Mouse (Mus musculus) adrenal gland, adult 18-20 months (tissue): Measurements from ENCODE around the gene Nrp1. TPM values are rescaled to one million over a fixed set of nuclear protein-coding genes. Genes with fewer than 3 reads are reported as not detected.

Experiments
- DNase-seq, 2 experiments: peaks; one replicate each; pipeline ENCODE4 v3.0.0; 2021 to 2022; ENCODE audit warnings: low spot score in 2 of 2
- total RNA-seq, 2 experiments: library from RNA; stranded (reverse); gene quantifications; 1 replicate in 1 of 2; 2 replicates in 1 of 2; pipeline ENCODE4 v1.2.3; 2021

The Nrp1 gene
- total RNA-seq, 2 experiments from 2014 or later = 72.6 to 94.3 TPM

DNA sequence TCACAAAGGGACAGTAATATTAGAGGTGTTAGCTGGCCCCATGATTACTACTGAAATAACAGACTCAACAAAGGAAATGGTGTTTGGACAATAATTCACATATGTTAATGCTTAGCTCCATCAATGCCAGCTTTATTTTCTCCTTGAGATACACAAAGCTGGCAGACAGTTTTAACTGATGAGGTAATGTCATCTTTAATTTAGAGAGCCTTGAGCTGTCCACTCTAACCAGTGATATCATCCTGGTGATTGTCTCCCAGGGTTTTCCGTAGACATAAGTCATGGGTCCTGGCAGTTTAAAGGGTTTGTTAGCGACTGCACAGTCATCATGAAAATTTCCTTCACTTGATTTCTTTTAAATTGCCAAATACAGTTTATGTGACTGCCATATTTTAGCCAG lies 58.5 kb downstream of the Nrp1 start:
- DNase-seq = no peak

DNA sequence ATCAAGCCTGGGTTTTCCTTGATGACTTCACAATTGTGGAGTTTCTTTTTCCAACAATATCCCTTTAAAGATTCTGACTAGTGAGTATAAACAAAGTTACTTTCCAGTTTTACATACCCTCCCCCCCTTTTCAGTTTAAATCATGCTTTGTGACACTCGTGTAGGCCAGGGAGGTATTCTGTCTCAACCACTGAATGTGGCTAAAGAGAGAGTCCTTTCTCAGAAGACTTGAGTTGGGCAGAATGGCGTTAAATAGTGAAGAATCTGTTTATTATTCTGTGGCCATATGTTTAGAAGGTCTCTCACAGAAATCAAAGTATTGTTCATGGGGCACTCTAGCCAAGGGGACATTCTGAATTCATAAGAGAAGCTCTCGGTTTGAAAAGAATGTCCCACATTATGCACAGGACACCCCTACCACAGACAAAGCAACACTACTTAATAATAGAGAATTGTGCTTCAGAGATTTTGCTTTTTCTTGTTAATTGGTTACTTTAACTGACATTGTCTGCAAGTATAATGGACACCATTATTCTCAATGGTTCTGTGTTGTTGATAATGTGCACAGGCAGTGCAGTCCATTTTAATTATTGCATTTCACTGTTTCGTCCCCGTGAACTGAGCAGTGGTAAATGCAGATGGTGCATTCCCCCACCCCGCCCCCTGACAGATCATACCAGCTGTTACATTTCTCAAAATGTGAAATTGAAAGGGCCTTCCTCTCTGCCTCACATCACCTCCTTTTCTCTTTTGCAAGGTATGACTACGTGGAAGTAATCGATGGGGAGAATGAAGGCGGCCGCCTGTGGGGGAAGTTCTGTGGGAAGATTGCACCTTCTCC lies 59.8 kb downstream of the Nrp1 start:
- DNase-seq = no peak

DNA sequence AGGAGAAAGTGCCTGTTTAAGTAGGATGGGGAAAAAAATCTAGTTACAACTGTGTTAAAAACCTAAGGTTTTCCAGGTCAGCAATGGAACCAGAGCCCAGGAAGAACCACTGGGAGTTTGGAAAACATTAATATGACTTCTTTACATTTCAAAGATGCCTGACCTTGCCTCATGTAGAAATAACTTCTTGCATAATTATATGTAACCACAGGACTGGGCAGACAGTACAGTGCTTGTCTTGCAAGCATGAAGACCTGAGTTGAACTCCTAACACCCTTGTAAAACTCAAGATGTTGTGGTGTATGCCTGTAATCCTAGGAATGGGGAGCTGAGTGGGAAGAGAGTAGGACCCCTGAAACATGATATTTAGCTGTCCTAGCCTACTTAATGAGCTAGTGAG lies 61.6 kb downstream of the Nrp1 start:
- no peak for DNase-seq

DNA sequence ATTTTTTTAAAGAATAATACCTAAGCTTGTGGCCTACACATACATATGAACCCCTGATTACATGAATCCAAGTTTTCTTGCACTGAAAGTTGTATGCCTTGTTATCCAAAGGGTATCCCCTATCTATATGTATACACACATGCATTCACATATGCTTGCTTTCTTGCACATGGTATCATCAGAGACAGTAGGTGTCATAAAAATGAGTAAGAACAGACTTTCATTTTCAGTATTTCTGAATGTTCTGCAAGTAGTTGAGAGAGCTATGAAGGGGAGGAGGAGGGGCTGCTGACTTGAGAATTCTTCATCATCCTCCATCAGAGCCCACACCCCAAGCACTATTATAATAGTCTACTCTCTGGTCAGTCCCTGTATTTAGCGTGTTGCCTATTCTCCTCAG lies 62.0 kb downstream of the Nrp1 start:
- no peak for DNase-seq

GRCm38 (mm10) chr8:128423813-128424212 lies 65.4 kb downstream of the Nrp1 start:
- DNase-seq = no peak

- DNase-seq = no peak
Observed at GRCm38 (mm10) chr8:128424626-128425333, 66.4 kb downstream of the Nrp1 start.

- no peak for DNase-seq
Observed at GRCm38 (mm10) chr8:128427071-128427470, 68.7 kb downstream of the Nrp1 start.

GRCm38 (mm10) chr8:128428971-128429370 lies 70.6 kb downstream of the Nrp1 start:
- no peak for DNase-seq

- DNase-seq = no peak
Observed at GRCm38 (mm10) chr8:128431082-128431481, 72.7 kb downstream of the Nrp1 start.

DNA sequence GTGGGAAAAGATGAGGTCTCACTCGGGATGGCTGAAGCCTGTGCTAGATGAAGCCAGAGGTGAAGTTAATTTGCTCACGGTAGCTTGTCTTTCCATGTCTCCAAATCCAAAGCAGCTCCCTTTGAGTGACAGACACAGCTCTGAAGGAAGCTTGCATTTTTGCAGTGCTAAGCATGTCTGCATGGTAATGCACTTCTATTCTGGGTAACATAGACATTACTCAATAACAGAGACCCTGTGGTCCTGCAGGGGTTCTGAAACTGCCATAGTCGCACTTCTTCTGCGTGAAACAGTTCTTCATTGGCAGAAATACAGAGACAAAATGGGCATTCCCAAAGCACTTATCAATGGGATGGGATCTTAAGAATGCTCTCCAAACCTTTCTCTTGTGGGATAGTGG lies 77.3 kb downstream of the Nrp1 start:
- DNase-seq = no peak

- no peak for DNase-seq
Observed at GRCm38 (mm10) chr8:128437156-128437825, 78.9 kb downstream of the Nrp1 start.

- DNase-seq = no peak
Observed at GRCm38 (mm10) chr8:128441407-128441806, 83.0 kb downstream of the Nrp1 start.

- no peak for DNase-seq
Observed at GRCm38 (mm10) chr8:128445596-128445995, 87.2 kb downstream of the Nrp1 start.

GRCm38 (mm10) chr8:128446636-128447035 lies 88.2 kb downstream of the Nrp1 start:
- DNase-seq = no peak

DNA sequence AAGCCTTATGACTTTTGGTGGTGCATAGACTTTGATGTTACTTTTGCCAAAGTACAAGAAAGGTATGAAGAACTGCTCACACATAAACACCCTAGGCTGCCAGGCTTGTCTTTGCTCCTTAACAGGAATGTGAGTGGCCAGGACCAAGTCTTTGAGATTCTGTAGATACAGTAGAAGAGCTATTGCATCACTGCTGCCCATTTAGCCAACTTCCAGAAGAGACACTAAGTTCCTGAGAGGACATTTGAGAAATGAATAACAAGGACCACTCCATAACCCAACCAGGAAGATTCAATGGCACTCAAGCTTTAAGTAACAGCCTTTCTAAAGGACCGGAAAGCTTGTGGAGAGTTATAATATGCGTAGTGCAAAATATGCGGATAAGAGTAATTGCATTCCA lies 88.9 kb downstream of the Nrp1 start:
- no peak for DNase-seq

DNA sequence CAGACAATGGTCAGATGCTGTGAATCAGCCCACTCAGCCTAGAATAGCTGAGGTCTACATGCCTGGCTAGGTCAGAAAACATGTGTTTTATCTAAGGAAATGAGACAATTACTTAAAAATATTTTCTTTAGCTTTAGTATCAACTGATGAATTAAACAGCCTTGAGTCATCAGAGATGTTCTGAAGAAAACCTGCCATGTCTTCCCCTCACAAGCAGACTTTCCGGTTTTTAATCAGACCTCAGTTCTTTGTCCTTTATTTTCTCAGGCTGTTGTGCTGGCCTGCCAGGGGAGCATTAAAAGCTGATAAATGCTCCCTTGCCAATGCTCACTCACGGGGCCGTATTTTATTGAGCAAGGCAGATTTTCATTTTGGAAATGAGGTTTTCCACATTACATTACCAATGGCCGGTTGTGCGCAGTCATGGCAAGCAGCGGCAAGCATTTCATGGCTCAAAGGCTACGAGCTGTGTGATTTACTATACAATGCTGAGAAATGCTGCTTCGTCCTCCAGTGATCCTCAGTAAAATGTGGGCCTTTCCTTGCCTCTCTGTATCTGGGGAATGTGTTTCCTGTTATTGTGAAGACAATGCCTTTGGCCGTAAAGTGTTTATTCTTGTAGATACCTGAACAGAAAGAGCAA lies 92.1 kb downstream of the Nrp1 start:
- no peak for DNase-seq

DNA sequence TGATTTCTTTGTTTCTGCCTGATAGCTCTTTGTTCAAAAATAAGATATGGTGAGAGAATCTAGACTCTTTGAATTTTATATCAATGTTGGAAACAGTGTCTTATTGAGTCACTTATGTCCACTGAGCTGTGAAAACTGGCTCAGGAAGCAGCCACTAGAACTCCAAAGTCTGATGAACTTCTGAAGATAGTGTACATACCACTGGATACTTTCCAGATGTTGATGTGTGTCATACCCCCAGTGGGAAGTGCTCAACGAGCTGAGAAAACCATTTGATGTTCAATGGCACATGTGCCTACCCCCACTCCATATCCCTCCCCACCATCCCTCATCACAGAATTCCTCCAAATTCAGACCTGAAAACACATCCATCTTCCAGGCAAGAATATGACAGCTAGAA lies 92.7 kb downstream of the Nrp1 start:
- DNase-seq = no peak

DNA sequence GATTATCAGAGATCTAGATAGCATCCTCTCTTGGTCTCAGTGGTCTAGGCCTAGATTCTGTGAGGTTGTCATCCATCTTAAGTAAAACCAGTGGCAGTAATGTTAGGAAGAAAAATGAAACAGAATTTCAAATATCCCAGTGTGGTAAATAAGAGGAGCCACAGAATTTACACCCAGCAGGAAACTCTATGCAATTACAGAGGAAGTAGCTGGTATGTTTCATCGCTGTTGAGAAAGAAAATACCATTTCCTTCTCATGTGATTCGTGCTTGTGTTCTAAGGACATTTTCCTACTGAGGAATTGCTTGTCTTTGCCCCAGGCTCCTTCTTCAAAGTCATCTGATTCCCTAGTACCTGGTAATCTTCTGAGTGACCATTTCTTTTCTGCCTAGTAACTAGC lies 95.1 kb downstream of the Nrp1 start:
- DNase-seq = no peak

GRCm38 (mm10) chr8:128454026-128454425 lies 95.6 kb downstream of the Nrp1 start:
- DNase-seq = no peak

DNA sequence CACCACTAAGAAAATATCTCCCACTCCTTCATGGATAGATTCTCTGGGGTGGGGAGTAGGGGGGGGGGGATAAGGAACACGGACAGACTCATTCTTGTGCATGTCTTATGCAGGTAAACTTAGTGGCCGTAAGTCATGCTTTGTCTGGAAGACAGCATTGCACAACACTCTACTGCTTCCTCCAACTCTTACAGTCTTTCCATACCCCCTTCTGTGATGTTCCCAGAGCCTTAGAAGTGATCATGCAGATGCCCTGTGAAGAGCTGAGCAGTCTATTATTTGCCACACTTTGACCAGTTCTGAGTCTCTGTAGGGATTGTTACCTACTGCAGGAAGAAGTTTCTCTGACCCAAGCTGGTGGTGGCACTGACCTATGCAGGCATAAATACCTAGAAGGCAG lies 98.9 kb downstream of the Nrp1 start:
- no peak for DNase-seq

DNA sequence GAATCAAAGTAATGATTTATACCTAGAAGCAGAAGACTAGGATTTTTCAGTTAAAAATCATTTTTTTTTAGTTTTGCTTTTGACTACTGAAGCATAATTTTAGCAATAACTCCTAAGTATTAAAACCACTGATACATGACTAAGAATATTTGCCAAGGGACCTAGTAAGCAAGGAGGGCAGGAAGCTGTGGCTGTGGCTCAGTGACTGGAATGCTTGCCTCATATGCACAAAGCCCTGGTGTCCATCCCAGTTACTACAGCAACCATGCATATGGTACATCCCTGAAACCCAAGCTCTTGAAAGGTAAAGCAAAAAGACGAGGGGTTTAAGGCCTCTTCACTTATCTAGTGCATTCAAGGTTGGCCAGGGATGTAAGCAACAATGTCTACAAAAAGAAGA lies 101.3 kb downstream of the Nrp1 start:
- DNase-seq = no peak

DNA sequence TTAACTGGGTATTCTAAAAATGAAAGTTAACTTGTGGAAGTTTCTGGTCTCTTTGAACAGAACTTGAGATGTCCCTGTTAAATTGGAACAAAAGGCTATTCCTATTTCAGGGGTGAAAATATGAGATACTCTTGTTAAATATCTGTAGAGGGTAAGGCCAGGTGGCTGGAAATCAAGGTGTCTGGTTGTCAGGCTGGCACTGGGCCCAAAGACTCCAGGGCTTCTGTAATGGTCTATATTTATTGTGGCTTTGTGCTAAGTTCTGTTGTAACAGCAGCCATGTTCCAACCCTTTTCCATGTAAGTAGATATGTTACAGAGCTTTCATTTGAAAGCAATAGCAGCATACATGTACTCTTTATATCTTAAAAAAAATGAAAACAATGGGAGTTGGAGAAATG lies 103.3 kb downstream of the Nrp1 start:
- DNase-seq = no peak
